Mouse (Mus musculus) hindbrain, embryonic 16.5 days (tissue): ENCODE measurements around the gene Izumo1. TPM values are rescaled to one million over a fixed set of nuclear protein-coding genes. Genes with fewer than 3 reads are reported as not detected.

Experiments
- ATAC-seq: fragments of 200-750 bp; cut with Nextera tagmentation; 2 replicates; pipeline ENCODE4 v1.8.0; 2017; ENCODE audit warnings: moderate TSS enrichment, moderate library complexity
- H3K27ac ChIP-seq: fragments of 300-500 bp; sonication (generic); 2 replicates; pipeline ENCODE4 v1.5.1; 2014; ENCODE audit warnings: low read depth, mild to moderate bottlenecking, control low read depth, low read length, moderate library complexity
- H3K27me3 ChIP-seq: fragments of 300-500 bp; sonication (generic); replicated peaks from 2 replicates; pipeline ENCODE4 v1.6.1; 2014; ENCODE audit warnings: low read length; ENCODE audit not compliant: control insufficient read depth, insufficient read depth
- H3K36me3 ChIP-seq: fragments of 300-500 bp; sonication (generic); 2 replicates; pipeline ENCODE4 v1.6.1; 2014; ENCODE audit warnings: mild to moderate bottlenecking, low read length, moderate library complexity, mixed read lengths; ENCODE audit not compliant: control insufficient read depth, insufficient read depth
- H3K4me1 ChIP-seq: fragments of 300-500 bp; sonication (generic); 2 replicates; pipeline ENCODE4 v1.6.1; 2014; ENCODE audit warnings: low read depth, low read length; ENCODE audit not compliant: control insufficient read depth, insufficient read depth
- H3K4me2 ChIP-seq: fragments of 300-500 bp; sonication (generic); 2 replicates; pipeline ENCODE4 v1.6.1; 2014; ENCODE audit warnings: mild to moderate bottlenecking, low read length, control low read depth, moderate library complexity
- H3K4me3 ChIP-seq: fragments of 300-500 bp; sonication (generic); 2 replicates; pipeline ENCODE4 v1.5.1; 2014; ENCODE audit warnings: mild to moderate bottlenecking, low read length, control low read depth, moderate library complexity
- H3K9ac ChIP-seq: fragments of 300-500 bp; sonication (generic); 2 replicates; pipeline ENCODE4 v1.6.1; 2014; ENCODE audit warnings: low read depth, mild to moderate bottlenecking, control low read depth, low read length, moderate library complexity
- H3K9me3 ChIP-seq: fragments of 300-500 bp; sonication (generic); 2 replicates; pipeline ENCODE4 v1.6.1; 2014; ENCODE audit warnings: mild to moderate bottlenecking, low read length, moderate library complexity; ENCODE audit not compliant: control insufficient read depth
- WGBS: fragments of 180-500 bp; shearing (Covaris S2); extraction: QIAGEN DNeasy Blood & Tissue Kit; methylation state at CpG from one replicate; pipeline ENCODE4 v1.1.7; 2014; 5-methylcytosine and 5-hydroxymethylcytosine counted together
- polyA plus RNA-seq: library from polyadenylated mRNA; unstranded; fragments of >200 nt; fragmentation: Nextera tagmentation; extraction: Ambion mirVana; gene quantifications from 2 replicates; pipeline ENCODE4 v1.2.1, GENCODE M21; 2015

The Izumo1 gene
- polyA plus RNA-seq, 1 experiment from 2014 or later, result not detected

GRCm38 (mm10) chr7:45590874-45591273 lies 30.7 kb upstream of the Izumo1 start:
- Histone ChIP-seq H3K27ac (no peak overlapping the region), H3K4me3 (no peak overlapping the region), H3K27me3 (no peaks in the 10 kb centered on the region), H3K4me1 (peaks cover 5% of the 10 kb centered on the region; the same call in 1 of the 2 replicates), H3K9ac (no peak overlapping the region), H3K36me3 (no peaks in the 10 kb centered on the region), H3K4me2 (no peak overlapping the region), H3K9me3 (no peaks in the 10 kb centered on the region)
- WGBS, result 60% methylated on average over 3 of the region's 3 CpGs
- no peak for ATAC-seq

- WGBS, result 74% methylated on average over 7 of the region's 7 CpGs
- Histone ChIP-seq H3K4me1 (peaks cover 5% of the 10 kb centered on the region; the same call in 1 of the 2 replicates), H3K27ac (no peak overlapping the region), H3K27me3 (no peaks in the 10 kb centered on the region), H3K4me2 (no peak overlapping the region), H3K9me3 (no peaks in the 10 kb centered on the region), H3K4me3 (no peak overlapping the region), H3K36me3 (no peaks in the 10 kb centered on the region), H3K9ac (no peak overlapping the region)
- ATAC-seq, result no peak
Measured at GRCm38 (mm10) chr7:45591880-45592279, 29.7 kb upstream of the Izumo1 start.

GRCm38 (mm10) chr7:45593118-45593815 lies 28.3 kb upstream of the Izumo1 start:
- ATAC-seq, result no peak
- no peak overlapping the region for H3K4me2 ChIP-seq
- WGBS, result 24% methylated on average over 10 of the region's 10 CpGs
- H3K9me3 ChIP-seq, result no peaks in the 10 kb centered on the region
- H3K9ac ChIP-seq, result no peak overlapping the region
- no peak overlapping the region for H3K4me3 ChIP-seq
- H3K4me1 ChIP-seq, result peaks cover 5% of the 10 kb centered on the region; the same call in 1 of the 2 replicates
- no peaks in the 10 kb centered on the region for H3K36me3 ChIP-seq
- H3K27me3 ChIP-seq, result no peaks in the 10 kb centered on the region
- H3K27ac ChIP-seq, result no peak overlapping the region

- H3K27me3 ChIP-seq, result no peaks in the 10 kb centered on the region
- no peaks in the 10 kb centered on the region for H3K9me3 ChIP-seq
- H3K4me2 ChIP-seq, result no peak overlapping the region
- H3K4me3 ChIP-seq, result no peak overlapping the region
- no peaks in the 10 kb centered on the region for H3K4me1 ChIP-seq
- 83% methylated on average over 4 of the region's 4 CpGs for WGBS
- ATAC-seq, result no peak
- no peaks in the 10 kb centered on the region for H3K36me3 ChIP-seq
- no peak overlapping the region for H3K27ac ChIP-seq
- no peak overlapping the region for H3K9ac ChIP-seq
Measured at GRCm38 (mm10) chr7:45595176-45595575, 26.4 kb upstream of the Izumo1 start.

- 96% methylated on average over 1 of the region's 1 CpGs for WGBS
- H3K4me3 ChIP-seq, result no peak overlapping the region
- ATAC-seq, result no peak
Measured at GRCm38 (mm10) chr7:45596107-45596506, 25.5 kb upstream of the Izumo1 start.

GRCm38 (mm10) chr7:45597013-45597412 lies 24.6 kb upstream of the Izumo1 start:
- no peaks in the 10 kb centered on the region for H3K36me3 ChIP-seq
- H3K27ac ChIP-seq, result no peak overlapping the region
- ATAC-seq, result no peak
- H3K27me3 ChIP-seq, result no peaks in the 10 kb centered on the region
- WGBS, result 86% methylated on average over 5 of the region's 5 CpGs
- H3K9ac ChIP-seq, result no peak overlapping the region
- no peaks in the 10 kb centered on the region for H3K4me1 ChIP-seq
- no peak overlapping the region for H3K4me2 ChIP-seq
- H3K9me3 ChIP-seq, result no peaks in the 10 kb centered on the region
- no peak overlapping the region for H3K4me3 ChIP-seq

More at GRCm38 (mm10) chr7:45596107-45596506, 25.5 kb upstream of the Izumo1 start:
- H3K9ac ChIP-seq, result no peak overlapping the region
- H3K4me1 ChIP-seq, result no peaks in the 10 kb centered on the region
- no peaks in the 10 kb centered on the region for H3K9me3 ChIP-seq
- H3K27me3 ChIP-seq, result no peaks in the 10 kb centered on the region
- no peak overlapping the region for H3K4me2 ChIP-seq
- no peak overlapping the region for H3K27ac ChIP-seq
- H3K36me3 ChIP-seq, result no peaks in the 10 kb centered on the region

GRCm38 (mm10) chr7:45597527-45597926 lies 24.1 kb upstream of the Izumo1 start:
- H3K4me3 ChIP-seq, result no peak overlapping the region
- ATAC-seq, result no peak
- 91% methylated on average over 6 of the region's 6 CpGs for WGBS
- no peaks in the 10 kb centered on the region for H3K4me1 ChIP-seq
- H3K9ac ChIP-seq, result no peak overlapping the region
- H3K27me3 ChIP-seq, result no peaks in the 10 kb centered on the region
- H3K27ac ChIP-seq, result no peak overlapping the region
- no peaks in the 10 kb centered on the region for H3K36me3 ChIP-seq
- no peaks in the 10 kb centered on the region for H3K9me3 ChIP-seq
- no peak overlapping the region for H3K4me2 ChIP-seq

- no peaks in the 10 kb centered on the region for H3K36me3 ChIP-seq
Measured at GRCm38 (mm10) chr7:45598960-45599879, 22.4 kb upstream of the Izumo1 start.

GRCm38 (mm10) chr7:45605704-45606289 lies 15.8 kb upstream of the Izumo1 start:
- WGBS, result 83% methylated on average over 9 of the region's 9 CpGs
- Histone ChIP-seq H3K4me2 (no peak overlapping the region), H3K4me3 (no peak overlapping the region), H3K27me3 (no peaks in the 10 kb centered on the region), H3K9me3 (no peaks in the 10 kb centered on the region), H3K27ac (no peak overlapping the region), H3K4me1 (no peaks in the 10 kb centered on the region), H3K9ac (no peak overlapping the region), H3K36me3 (no peaks in the 10 kb centered on the region)
- ATAC-seq, result no peak

More at GRCm38 (mm10) chr7:45598960-45599879, 22.4 kb upstream of the Izumo1 start:
- Histone ChIP-seq H3K9ac (no peak overlapping the region), H3K27me3 (no peaks in the 10 kb centered on the region), H3K4me3 (no peak overlapping the region), H3K9me3 (no peaks in the 10 kb centered on the region), H3K4me2 (no peak overlapping the region), H3K4me1 (no peaks in the 10 kb centered on the region), H3K27ac (no peak overlapping the region)
- no peak for ATAC-seq
- 51% methylated on average over 18 of the region's 18 CpGs for WGBS
